Mouse (Mus musculus) retina, postnatal 1 day (tissue): ENCODE data around the gene Sstr3.
A peak's percentile ranks its signal among the peaks of the same experiment; 100 is the strongest.

Source experiments
- DNase-seq: peaks from one replicate; pipeline ENCODE4 v3.0.0-alpha.2; 2012

Sstr3 gene

DNA sequence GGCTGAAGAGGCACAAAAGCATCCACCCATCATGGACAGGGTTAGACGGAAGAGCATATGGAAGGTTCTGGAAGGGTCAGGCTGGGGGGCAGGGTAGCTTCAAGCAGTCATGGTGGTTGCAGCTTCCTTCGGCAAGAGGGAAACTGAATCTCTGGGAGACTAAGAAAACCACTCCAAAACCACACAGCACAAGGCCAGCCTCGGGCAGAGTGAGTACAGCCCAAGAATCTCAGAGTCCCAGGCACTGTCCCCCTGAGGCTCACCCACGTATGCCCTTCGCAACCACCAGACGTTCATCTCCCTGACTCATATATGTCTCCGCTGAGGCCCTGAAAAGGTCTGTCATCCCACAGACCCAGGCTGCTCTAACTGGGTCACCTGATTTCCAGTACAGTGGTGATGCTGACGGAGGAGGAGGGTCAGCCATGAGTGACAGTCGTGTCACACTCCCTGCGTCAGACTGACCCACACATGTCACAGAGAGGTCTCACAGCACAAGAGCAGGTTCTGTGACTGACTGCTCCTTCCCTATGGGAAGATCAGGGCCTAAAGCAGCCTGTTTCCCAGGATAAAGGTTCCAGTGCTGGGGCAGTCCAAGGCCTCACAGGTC is 51.0 kb downstream of the Sstr3 start:
- DNase-seq: peak; percentile 70

GRCm38 (mm10) chr15:78491301-78491700 is 53.2 kb downstream of the Sstr3 start:
- no peak for DNase-seq

- no peak for DNase-seq
These were observed 54.6 kb downstream of the Sstr3 start for GRCm38 (mm10) chr15:78489906-78490305.

GRCm38 (mm10) chr15:78489248-78489647 is 55.2 kb downstream of the Sstr3 start:
- no peak for DNase-seq

DNA sequence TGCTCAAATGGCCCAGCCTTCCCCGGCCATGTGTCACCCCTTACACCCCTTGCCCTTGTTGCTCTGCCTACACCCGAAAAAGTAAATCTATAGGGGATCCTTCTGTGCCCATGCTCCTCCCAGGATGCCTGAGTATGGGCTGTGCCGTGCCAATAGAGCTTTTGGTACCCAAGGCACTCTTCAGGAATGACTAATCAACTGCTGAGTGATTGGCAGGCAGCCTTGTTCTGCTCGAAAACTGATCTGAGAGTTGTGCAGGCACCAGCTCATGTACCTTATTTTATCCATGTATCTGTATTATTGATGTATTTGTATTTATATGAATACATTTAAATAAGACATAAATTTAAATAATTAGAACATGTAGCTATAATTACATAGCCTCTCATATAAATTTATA is 57.4 kb downstream of the Sstr3 start:
- DNase-seq: no peak
